Mouse (Mus musculus) embryonic fibroblast, embryonic 13.5 days (primary cell): ENCODE measurements around the gene Fkbp8.

ENCODE experiments used
- CTCF ChIP-seq: IDR thresholded peaks from 2 replicates; pipeline ENCODE4 v1.5.1; 2011; ENCODE audit warnings: mild to moderate bottlenecking, control low read depth, low read length, moderate library complexity, borderline replicate concordance; ENCODE audit not compliant: insufficient read depth
- POLR2A ChIP-seq: IDR thresholded peaks from 2 replicates; pipeline ENCODE4 v1.6.1; 2011; ENCODE audit warnings: low read depth, mild to moderate bottlenecking, control low read depth, low read length, moderate library complexity

DNA sequence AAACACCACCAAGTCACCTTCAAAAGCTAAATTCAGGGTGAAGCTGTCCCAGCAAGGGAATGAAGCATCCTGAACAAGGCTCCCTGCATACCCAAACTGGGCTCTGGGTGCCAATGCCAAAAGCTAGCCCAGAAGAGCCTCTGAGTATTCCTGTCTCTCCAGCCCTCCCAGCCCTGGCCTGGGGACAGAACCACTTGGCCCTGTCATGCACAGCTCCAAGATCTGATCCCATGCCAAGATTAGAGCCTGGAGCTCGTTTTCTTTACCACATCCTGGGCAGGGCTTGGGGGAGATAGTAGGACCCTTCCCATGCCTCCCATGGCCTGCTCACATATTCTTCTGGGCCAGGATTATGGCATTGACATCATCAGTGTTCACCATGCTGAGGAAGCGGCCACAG, 7.9 kb upstream of the Fkbp8 start:
- TF ChIP-seq CTCF = no peak
- no peak for TF ChIP-seq POLR2A
